Mouse (Mus musculus): ENCODE results near the gene Mcoln2.

The Mcoln2 gene

DNA sequence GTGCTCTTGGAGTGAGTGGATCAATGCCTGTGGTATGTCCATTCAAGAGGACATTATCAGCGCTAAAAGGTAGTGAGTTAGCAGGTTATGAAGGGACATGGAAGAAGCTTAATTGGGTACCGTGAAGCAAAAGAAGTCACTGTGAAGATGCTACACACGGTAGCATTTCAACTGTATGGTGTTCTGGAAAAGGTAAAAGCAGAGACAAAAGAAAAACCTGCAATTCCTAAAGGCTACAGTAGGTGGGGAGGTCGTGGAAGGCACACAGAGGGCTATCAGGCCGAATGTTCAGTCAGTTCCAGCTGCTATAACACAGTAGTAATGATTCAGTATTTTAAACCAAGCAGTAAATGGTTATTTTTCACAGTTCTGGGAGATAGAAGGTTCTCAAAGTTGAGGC lies 4.1 kb upstream of the Mcoln2 start:
- no peak for DNase-seq (ENCODE audit: low spot score in 2 of 2)

- no peak for DNase-seq (ENCODE audit: low spot score in 2 of 2)
Observed at GRCm38 (mm10) chr3:146146131-146146530, 3.5 kb upstream of the Mcoln2 start.

DNA sequence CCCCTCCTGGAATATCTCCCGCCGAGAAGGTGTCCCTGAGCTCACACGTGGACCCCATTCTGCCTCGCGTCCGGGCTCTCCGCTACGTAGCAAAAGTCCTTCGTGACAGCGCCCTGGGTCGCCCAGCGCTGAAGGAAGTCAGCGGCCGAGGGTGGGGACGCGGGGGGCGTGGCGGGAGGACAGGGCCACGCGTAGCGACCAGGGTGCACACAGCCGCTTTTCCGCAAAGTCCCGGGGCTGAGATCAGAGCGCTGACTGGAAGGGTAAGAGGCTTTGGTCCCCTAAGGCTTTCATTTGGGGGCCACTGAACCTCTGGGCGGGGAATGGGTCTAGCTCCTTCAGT lies 396 bp downstream of the Mcoln2 start:
- DNase-seq (ENCODE audit: low spot score in 2 of 2), result peak; percentile 25 to 29

GRCm38 (mm10) chr3:146150560-146150959 lies 927 bp downstream of the Mcoln2 start:
- DNase-seq (ENCODE audit: low spot score in 2 of 2), result no peak

DNA sequence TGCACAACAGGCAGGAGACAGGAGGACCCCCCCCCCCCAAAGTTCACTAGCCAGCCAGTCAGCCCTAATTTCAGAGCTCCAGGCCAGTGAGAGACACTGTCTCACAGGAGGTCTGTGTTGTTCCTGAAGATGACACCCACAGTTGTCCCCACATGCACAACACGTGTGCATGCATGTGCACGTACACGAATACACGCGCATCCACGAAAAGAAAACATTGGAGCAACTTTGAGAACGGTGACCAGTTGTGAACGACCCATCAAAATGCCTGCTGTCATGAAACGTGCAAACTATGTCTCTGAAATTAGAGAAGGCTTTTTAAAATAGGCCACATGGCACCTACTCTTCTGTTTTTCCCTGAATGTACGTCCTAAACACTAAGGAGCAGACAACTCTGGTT lies 1.7 kb downstream of the Mcoln2 start:
- no peak for DNase-seq (ENCODE audit: low spot score in 2 of 2)

- no peak for DNase-seq (ENCODE audit: low spot score in 2 of 2)
Observed at GRCm38 (mm10) chr3:146151755-146152154, 2.1 kb downstream of the Mcoln2 start.

- peak in 1 of 2 experiments; percentile 9 for DNase-seq (ENCODE audit: low spot score in 2 of 2)
Observed at GRCm38 (mm10) chr3:146152348-146152747, 2.7 kb downstream of the Mcoln2 start.

DNA sequence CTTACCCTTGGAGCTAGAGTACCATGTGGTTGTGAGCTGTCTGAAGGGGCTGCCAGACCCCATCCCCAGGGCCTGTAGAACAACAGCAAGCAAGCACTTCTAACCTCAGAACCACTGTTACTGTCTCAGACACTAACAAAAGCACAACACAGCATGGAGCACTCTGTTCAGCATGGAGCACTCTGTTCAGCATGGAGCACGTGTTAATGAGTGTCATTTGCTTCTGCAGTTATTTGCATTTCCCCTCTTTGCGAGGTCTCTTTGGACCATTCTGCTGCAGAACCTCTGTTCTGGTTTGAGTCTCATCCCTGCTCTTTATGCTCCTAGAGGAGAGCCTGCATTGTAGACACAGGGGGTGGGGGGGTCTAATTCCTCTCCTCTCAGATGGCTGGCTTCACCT lies 3.3 kb downstream of the Mcoln2 start:
- no peak for DNase-seq (ENCODE audit: low spot score in 2 of 2)

GRCm38 (mm10) chr3:146153862-146154611 lies 4.4 kb downstream of the Mcoln2 start:
- peak; percentile 21 to 30 for DNase-seq (ENCODE audit: low spot score in 2 of 2)

- DNase-seq (ENCODE audit: low spot score in 2 of 2), result no peak
Observed at GRCm38 (mm10) chr3:146155628-146156576, 6.3 kb downstream of the Mcoln2 start.

GRCm38 (mm10) chr3:146156811-146157210 lies 7.2 kb downstream of the Mcoln2 start:
- no peak for DNase-seq (ENCODE audit: low spot score in 2 of 2)

GRCm38 (mm10) chr3:146158039-146158438 lies 8.4 kb downstream of the Mcoln2 start:
- DNase-seq (ENCODE audit: low spot score in 2 of 2), result no peak

- no peak for DNase-seq (ENCODE audit: low spot score in 2 of 2)
Observed at GRCm38 (mm10) chr3:146159360-146159759, 9.7 kb downstream of the Mcoln2 start.

- DNase-seq (ENCODE audit: low spot score in 2 of 2), result no peak
Observed at GRCm38 (mm10) chr3:146162197-146162596, 12.6 kb downstream of the Mcoln2 start.

- no peak for DNase-seq (ENCODE audit: low spot score in 2 of 2)
Observed at GRCm38 (mm10) chr3:146169356-146169755, 19.7 kb downstream of the Mcoln2 start.

- no peak for DNase-seq (ENCODE audit: low spot score in 2 of 2)
Observed at GRCm38 (mm10) chr3:146173030-146173429, 23.4 kb downstream of the Mcoln2 start.

GRCm38 (mm10) chr3:146174215-146174614 lies 24.6 kb downstream of the Mcoln2 start:
- no peak for DNase-seq (ENCODE audit: low spot score in 2 of 2)

- DNase-seq (ENCODE audit: low spot score in 2 of 2), result no peak
Observed at GRCm38 (mm10) chr3:146177295-146177694, 27.7 kb downstream of the Mcoln2 start.

DNA sequence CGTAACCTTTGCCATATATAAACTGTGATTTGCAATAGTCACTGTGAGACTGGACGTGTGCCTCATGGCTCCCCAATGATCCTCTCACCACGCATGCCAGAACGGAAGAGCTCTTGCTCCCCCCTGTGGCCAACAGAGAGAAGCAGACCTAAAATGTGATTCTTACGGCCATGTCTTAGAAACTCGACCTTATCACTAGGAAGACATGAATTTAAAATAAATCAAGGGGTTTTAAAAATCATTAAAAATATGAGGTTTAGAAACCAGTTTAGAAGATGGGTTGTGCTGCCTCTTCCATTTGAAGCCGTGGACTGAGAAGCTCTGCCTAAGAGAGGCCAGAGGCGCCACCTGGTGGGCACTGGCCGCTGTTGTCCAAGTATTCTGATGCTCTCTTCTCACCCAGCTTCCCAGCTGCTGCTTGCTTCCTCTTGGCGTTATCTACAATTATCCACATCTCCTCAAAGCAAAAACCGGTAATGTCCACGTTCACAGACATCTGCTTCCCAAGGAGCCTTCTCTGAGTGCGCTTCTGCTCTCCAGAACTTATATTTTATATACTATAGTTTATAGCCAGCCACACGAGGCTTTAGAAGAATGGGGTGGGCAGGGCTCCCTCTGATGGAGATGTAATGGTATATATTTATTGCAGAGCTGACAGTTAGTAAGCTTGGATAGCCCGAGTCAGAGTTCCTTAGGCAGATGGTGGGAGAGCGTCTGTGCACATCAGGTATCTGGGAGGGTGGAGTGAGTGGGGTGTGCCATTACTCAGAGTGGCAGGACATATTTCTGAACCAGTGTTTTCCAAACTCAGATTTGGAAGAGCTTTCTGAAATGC lies 28.3 kb downstream of the Mcoln2 start:
- peak; percentile 12 to 66 for DNase-seq (ENCODE audit: low spot score in 2 of 2)

DNA sequence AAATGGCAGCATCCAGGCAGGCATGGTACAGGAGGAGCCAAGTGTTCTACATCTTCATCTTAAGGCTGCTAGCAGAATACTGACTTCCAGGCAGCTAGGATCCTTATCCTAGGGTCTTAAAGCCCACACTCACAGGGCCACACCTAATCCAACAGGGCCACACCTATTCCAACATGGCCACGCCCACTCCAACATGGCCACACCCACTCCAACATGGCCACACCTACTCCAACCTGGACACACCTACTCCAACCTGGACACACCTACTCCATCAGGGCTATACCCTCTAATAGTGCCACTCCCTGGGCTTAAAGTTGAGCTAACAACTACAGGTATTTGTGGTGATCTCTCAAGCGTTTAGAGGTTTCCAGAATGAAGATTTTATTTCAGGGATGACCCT lies 30.7 kb downstream of the Mcoln2 start:
- no peak for DNase-seq (ENCODE audit: low spot score in 2 of 2)

- DNase-seq (ENCODE audit: low spot score in 2 of 2), result peak in 1 of 2 experiments; percentile 17
Observed at GRCm38 (mm10) chr3:146180986-146181385, 31.4 kb downstream of the Mcoln2 start.

Data from heart, adult 9 months (tissue).